Mouse (Mus musculus): ENCODE results near the gene Rbfox3. TPM values are rescaled to one million over a fixed set of nuclear protein-coding genes. Genes with fewer than 3 reads are reported as not detected.

Gene Rbfox3
- polyA plus RNA-seq, 1 experiment from 2014 or later = 12.6 TPM

DNA sequence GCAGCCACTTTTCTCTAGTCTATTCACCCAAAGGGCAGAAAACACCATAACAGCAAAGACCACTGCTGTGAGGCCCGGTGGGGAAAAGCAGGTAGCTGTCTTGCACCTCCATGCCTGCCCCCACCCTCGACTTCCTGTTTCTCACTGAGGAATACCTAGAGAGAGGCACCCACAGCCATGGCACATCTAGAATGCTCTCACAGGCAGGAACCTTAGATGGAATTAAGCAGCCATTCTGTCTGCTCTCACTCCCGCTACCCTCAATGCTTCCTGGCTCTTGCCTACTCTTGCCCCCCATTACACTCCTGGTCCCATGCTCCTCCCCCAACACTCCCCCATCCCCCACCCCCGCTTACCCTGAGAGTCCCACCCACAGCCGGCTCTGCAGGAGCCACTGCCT lies 20.9 kb downstream of the Rbfox3 start:
- Histone ChIP-seq H3K27ac (ENCODE audit: low read depth, low read length) (no peak overlapping the region), H3K4me1 (replicated peaks; ENCODE audit: control insufficient read depth, insufficient read depth, low read length) (0 out of 2 replicates have a peak, but pooled peaks cover 3% of the 10 kb centered on the region), H3K27me3 (ENCODE audit: control insufficient read depth, insufficient read depth, low read length) (no peaks in the 10 kb centered on the region), H3K9ac (ENCODE audit: low read depth, low read length) (no peak overlapping the region; the same call in 1 of the 2 replicates), H3K9me3 (ENCODE audit: control insufficient read depth, low read length) (no peaks in the 10 kb centered on the region), H3K36me3 (ENCODE audit: control insufficient read depth, insufficient read depth, low read length) (no peaks in the 10 kb centered on the region), H3K4me3 (ENCODE audit: low read depth, low read length) (no peak overlapping the region), H3K4me2 (replicated peaks; ENCODE audit: low read depth, low read length) (no peak overlapping the region)
- ATAC-seq (ENCODE audit: low FRiP score) (no peak), DNase-seq (ENCODE audit: low spot score) (no peak)
- WGBS = 68% methylated on average over 5 of the region's 5 CpGs

GRCm38 (mm10) chr11:118889500-118889899 lies 21.9 kb downstream of the Rbfox3 start:
- H3K9me3 ChIP-seq (ENCODE audit: control insufficient read depth, low read length) = no peaks in the 10 kb centered on the region
- H3K4me1 ChIP-seq (replicated peaks; ENCODE audit: control insufficient read depth, insufficient read depth, low read length) = 0 out of 2 replicates have a peak, but pooled peaks cover 3% of the 10 kb centered on the region
- no peak for ATAC-seq (ENCODE audit: low FRiP score)
- WGBS = 88% methylated on average over 4 of the region's 4 CpGs
- DNase-seq (ENCODE audit: low spot score) = no peak
- no peak overlapping the region for H3K4me2 ChIP-seq (replicated peaks; ENCODE audit: low read depth, low read length)
- no peak overlapping the region for H3K9ac ChIP-seq (ENCODE audit: low read depth, low read length)
- no peaks in the 10 kb centered on the region for H3K27me3 ChIP-seq (ENCODE audit: control insufficient read depth, insufficient read depth, low read length)
- H3K27ac ChIP-seq (ENCODE audit: low read depth, low read length) = no peak overlapping the region
- no peaks in the 10 kb centered on the region for H3K36me3 ChIP-seq (ENCODE audit: control insufficient read depth, insufficient read depth, low read length)
- no peak overlapping the region for H3K4me3 ChIP-seq (ENCODE audit: low read depth, low read length)

DNA sequence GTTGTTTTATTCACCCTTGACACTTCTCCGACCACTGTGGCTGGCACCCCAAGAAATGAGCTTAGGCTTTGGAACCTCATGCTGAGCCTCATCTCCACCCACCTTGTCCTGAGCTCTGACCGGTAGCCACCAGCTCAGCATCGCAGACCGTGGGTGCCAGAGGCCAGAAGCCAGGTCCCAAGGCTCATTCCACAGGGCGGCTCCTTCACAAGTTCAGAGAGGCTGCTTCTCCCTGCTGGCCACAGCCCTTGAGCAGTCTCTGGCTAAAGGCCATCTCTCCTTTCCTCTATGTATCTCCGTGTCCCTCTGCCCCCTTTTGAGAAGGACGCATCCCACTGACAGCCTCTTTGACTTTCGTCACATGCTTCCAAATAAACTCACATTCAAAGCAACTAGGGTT lies 23.0 kb downstream of the Rbfox3 start:
- ATAC-seq (ENCODE audit: low FRiP score) (no peak), DNase-seq (ENCODE audit: low spot score) (no peak)
- Histone ChIP-seq H3K36me3 (ENCODE audit: control insufficient read depth, insufficient read depth, low read length) (no peaks in the 10 kb centered on the region), H3K4me1 (replicated peaks; ENCODE audit: control insufficient read depth, insufficient read depth, low read length) (0 out of 2 replicates have a peak, but pooled peaks cover 3% of the 10 kb centered on the region), H3K4me3 (ENCODE audit: low read depth, low read length) (no peak overlapping the region), H3K27ac (ENCODE audit: low read depth, low read length) (no peak overlapping the region), H3K9me3 (ENCODE audit: control insufficient read depth, low read length) (no peaks in the 10 kb centered on the region), H3K27me3 (ENCODE audit: control insufficient read depth, insufficient read depth, low read length) (no peaks in the 10 kb centered on the region), H3K9ac (ENCODE audit: low read depth, low read length) (no peak overlapping the region), H3K4me2 (replicated peaks; ENCODE audit: low read depth, low read length) (no peak overlapping the region)
- 77% methylated on average over 8 of the region's 8 CpGs for WGBS

- no peak overlapping the region for H3K4me2 ChIP-seq (replicated peaks; ENCODE audit: low read depth, low read length)
- no peak overlapping the region for H3K9ac ChIP-seq (ENCODE audit: low read depth, low read length)
- DNase-seq (ENCODE audit: low spot score) (no peak), ATAC-seq (ENCODE audit: low FRiP score) (no peak)
- H3K27me3 ChIP-seq (ENCODE audit: control insufficient read depth, insufficient read depth, low read length) = no peaks in the 10 kb centered on the region
- no peaks in the 10 kb centered on the region for H3K9me3 ChIP-seq (ENCODE audit: control insufficient read depth, low read length)
- H3K36me3 ChIP-seq (ENCODE audit: control insufficient read depth, insufficient read depth, low read length) = no peaks in the 10 kb centered on the region
- H3K4me1 ChIP-seq (replicated peaks; ENCODE audit: control insufficient read depth, insufficient read depth, low read length) = peaks cover 7% of the 10 kb centered on the region
- H3K4me3 ChIP-seq (ENCODE audit: low read depth, low read length) = no peak overlapping the region
- no peak overlapping the region for H3K27ac ChIP-seq (ENCODE audit: low read depth, low read length)
These were observed 24.2 kb downstream of the Rbfox3 start for GRCm38 (mm10) chr11:118887206-118887605.

DNA sequence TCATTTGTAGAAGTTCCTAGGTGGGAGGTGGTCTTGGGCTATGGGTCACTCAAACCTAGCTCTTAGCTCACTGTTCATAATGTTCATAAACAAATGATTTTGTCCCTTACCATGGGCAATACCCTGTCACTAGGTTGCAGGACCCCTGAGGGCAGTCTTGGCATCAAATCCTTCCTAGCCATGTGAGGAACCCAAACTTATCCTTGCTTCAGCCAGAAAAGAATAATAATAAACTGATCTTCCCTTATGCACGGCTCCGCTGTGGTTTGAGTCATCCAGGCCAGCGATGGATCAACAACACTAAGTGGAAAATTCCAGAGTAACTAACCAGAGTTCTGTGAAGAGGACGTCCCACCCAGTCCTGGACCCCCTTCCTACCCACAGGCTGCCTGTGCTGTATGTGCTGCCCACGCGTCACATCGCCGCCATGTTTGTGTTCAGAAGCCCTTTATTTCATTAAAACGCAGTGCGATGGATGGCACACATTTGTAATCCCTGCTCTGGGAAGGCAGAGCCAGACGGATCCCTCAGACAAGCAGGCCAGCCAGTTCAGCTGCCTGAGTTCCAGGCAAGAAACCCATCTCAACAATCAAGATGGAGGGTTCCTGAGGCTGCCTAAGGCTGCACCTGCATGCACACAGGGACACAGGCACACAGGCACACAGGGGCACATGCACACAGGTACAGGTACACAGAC lies 25.0 kb downstream of the Rbfox3 start:
- Histone ChIP-seq H3K36me3 (ENCODE audit: control insufficient read depth, insufficient read depth, low read length) (no peaks in the 10 kb centered on the region), H3K9ac (ENCODE audit: low read depth, low read length) (no peak overlapping the region), H3K4me3 (ENCODE audit: low read depth, low read length) (no peak overlapping the region), H3K27ac (ENCODE audit: low read depth, low read length) (no peak overlapping the region), H3K4me1 (replicated peaks; ENCODE audit: control insufficient read depth, insufficient read depth, low read length) (peaks cover 7% of the 10 kb centered on the region), H3K27me3 (ENCODE audit: control insufficient read depth, insufficient read depth, low read length) (no peaks in the 10 kb centered on the region), H3K9me3 (ENCODE audit: control insufficient read depth, low read length) (no peaks in the 10 kb centered on the region), H3K4me2 (replicated peaks; ENCODE audit: low read depth, low read length) (no peak overlapping the region)
- WGBS = 93% methylated on average over 11 of the region's 11 CpGs
- DNase-seq (ENCODE audit: low spot score) (no peak), ATAC-seq (ENCODE audit: low FRiP score) (no peak)

DNA sequence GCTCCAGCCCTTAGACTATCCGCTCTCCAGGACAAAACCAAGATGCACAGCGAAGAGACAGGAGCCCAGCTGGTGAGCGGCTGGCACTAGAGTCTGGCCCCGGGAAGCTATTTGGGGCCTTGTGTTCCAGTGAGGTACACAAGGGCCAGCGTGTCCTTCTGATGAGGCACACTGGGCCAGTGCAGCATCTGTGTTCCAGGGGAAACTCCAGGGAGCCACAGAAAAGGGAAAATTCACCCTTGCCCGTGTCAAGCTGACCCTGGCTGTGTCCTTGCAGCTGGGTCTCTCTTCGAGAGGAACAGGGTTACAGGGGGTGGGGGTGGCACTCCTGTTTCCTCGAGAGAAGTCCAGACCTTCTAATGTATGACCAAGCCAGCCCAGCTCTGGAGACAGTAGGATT lies 25.8 kb downstream of the Rbfox3 start:
- Histone ChIP-seq H3K4me1 (replicated peaks; ENCODE audit: control insufficient read depth, insufficient read depth, low read length) (peaks cover 4% of the 10 kb centered on the region), H3K36me3 (ENCODE audit: control insufficient read depth, insufficient read depth, low read length) (no peaks in the 10 kb centered on the region), H3K27ac (ENCODE audit: low read depth, low read length) (no peak overlapping the region), H3K4me2 (replicated peaks; ENCODE audit: low read depth, low read length) (no peak overlapping the region), H3K4me3 (ENCODE audit: low read depth, low read length) (no peak overlapping the region), H3K27me3 (ENCODE audit: control insufficient read depth, insufficient read depth, low read length) (no peaks in the 10 kb centered on the region), H3K9me3 (ENCODE audit: control insufficient read depth, low read length) (no peaks in the 10 kb centered on the region), H3K9ac (ENCODE audit: low read depth, low read length) (no peak overlapping the region)
- ATAC-seq (ENCODE audit: low FRiP score) = no peak
- no peak for DNase-seq (ENCODE audit: low spot score)
- WGBS = 76% methylated on average over 8 of the region's 8 CpGs

GRCm38 (mm10) chr11:118885135-118885534 lies 26.3 kb downstream of the Rbfox3 start:
- H3K27ac ChIP-seq (ENCODE audit: low read depth, low read length) = no peak overlapping the region
- DNase-seq (ENCODE audit: low spot score) = no peak
- no peaks in the 10 kb centered on the region for H3K27me3 ChIP-seq (ENCODE audit: control insufficient read depth, insufficient read depth, low read length)

GRCm38 (mm10) chr11:118883143-118883542 lies 28.3 kb downstream of the Rbfox3 start:
- Histone ChIP-seq H3K9ac (ENCODE audit: low read depth, low read length) (no peak overlapping the region), H3K4me3 (ENCODE audit: low read depth, low read length) (no peak overlapping the region), H3K4me2 (replicated peaks; ENCODE audit: low read depth, low read length) (no peak overlapping the region), H3K4me1 (replicated peaks; ENCODE audit: control insufficient read depth, insufficient read depth, low read length) (peaks cover 4% of the 10 kb centered on the region), H3K27ac (ENCODE audit: low read depth, low read length) (no peak overlapping the region), H3K36me3 (ENCODE audit: control insufficient read depth, insufficient read depth, low read length) (no peaks in the 10 kb centered on the region), H3K9me3 (ENCODE audit: control insufficient read depth, low read length) (no peaks in the 10 kb centered on the region), H3K27me3 (ENCODE audit: control insufficient read depth, insufficient read depth, low read length) (no peaks in the 10 kb centered on the region)
- DNase-seq (ENCODE audit: low spot score) (no peak), ATAC-seq (ENCODE audit: low FRiP score) (no peak)
- WGBS = 91% methylated on average over 9 of the region's 9 CpGs

More at GRCm38 (mm10) chr11:118885135-118885534, 26.3 kb downstream of the Rbfox3 start:
- H3K4me3 ChIP-seq (ENCODE audit: low read depth, low read length) = no peak overlapping the region
- peaks cover 4% of the 10 kb centered on the region for H3K4me1 ChIP-seq (replicated peaks; ENCODE audit: control insufficient read depth, insufficient read depth, low read length)
- H3K36me3 ChIP-seq (ENCODE audit: control insufficient read depth, insufficient read depth, low read length) = no peaks in the 10 kb centered on the region
- H3K9me3 ChIP-seq (ENCODE audit: control insufficient read depth, low read length) = no peaks in the 10 kb centered on the region
- ATAC-seq (ENCODE audit: low FRiP score) = no peak
- no peak overlapping the region for H3K9ac ChIP-seq (ENCODE audit: low read depth, low read length)
- H3K4me2 ChIP-seq (replicated peaks; ENCODE audit: low read depth, low read length) = no peak overlapping the region
- 91% methylated on average over 16 of the region's 16 CpGs for WGBS

GRCm38 (mm10) chr11:118881786-118882495 lies 29.5 kb downstream of the Rbfox3 start:
- no peak for ATAC-seq (ENCODE audit: low FRiP score)
- no peak for DNase-seq (ENCODE audit: low spot score)
- H3K4me3 ChIP-seq (ENCODE audit: low read depth, low read length) = no peak overlapping the region
- no peaks in the 10 kb centered on the region for H3K27me3 ChIP-seq (ENCODE audit: control insufficient read depth, insufficient read depth, low read length)
- H3K9me3 ChIP-seq (ENCODE audit: control insufficient read depth, low read length) = no peaks in the 10 kb centered on the region
- H3K9ac ChIP-seq (ENCODE audit: low read depth, low read length) = no peak overlapping the region
- H3K4me2 ChIP-seq (replicated peaks; ENCODE audit: low read depth, low read length) = no peak overlapping the region
- peaks cover 4% of the 10 kb centered on the region for H3K4me1 ChIP-seq (replicated peaks; ENCODE audit: control insufficient read depth, insufficient read depth, low read length)
- 28% methylated on average over 11 of the region's 11 CpGs for WGBS
- no peak overlapping the region for H3K27ac ChIP-seq (ENCODE audit: low read depth, low read length)
- H3K36me3 ChIP-seq (ENCODE audit: control insufficient read depth, insufficient read depth, low read length) = no peaks in the 10 kb centered on the region

Measured in hindbrain, embryonic 11.5 days (tissue).